Mouse (Mus musculus) hematopoietic stem cell, adult 5-6 weeks (primary cell): Measurements from ENCODE around the gene G6pc. TPM values are rescaled to one million over a fixed set of nuclear protein-coding genes. Genes with fewer than 3 reads are reported as not detected.
"Not testable (repeated sequence)": the region's sequence is repeated elsewhere in the genome, so short reads cannot be mapped to it uniquely, and the experiment has no call there.

ENCODE experiments used
- ATAC-seq, 2 experiments: fragments of 125-278 bp in 1 of 2; replicated peaks in 1 of 2; 2 replicates each; pipeline ENCODE4 v1.8.0; 2016 to 2017; ENCODE audit warnings: inconsistent platforms in 2 of 2, mild to moderate bottlenecking in 2 of 2, moderate number of reproducible peaks in 2 of 2, low read depth in 1 of 2, moderate TSS enrichment in 1 of 2; ENCODE audit not compliant: low FRiP score in 2 of 2, poor library complexity in 2 of 2, severe bottlenecking in 2 of 2, insufficient read depth in 1 of 2, low TSS enrichment in 1 of 2
- total RNA-seq: library from RNA; stranded (forward); fragments of 172-1452, 232-1000 nt; gene quantifications from 2 replicates; pipeline ENCODE4 v1.2.3, GENCODE M21; 2017

G6pc gene
- total RNA-seq, result not detected in 2 replicates

- ATAC-seq, result no peak
These were observed at the start of gene G6pc for GRCm38 (mm10) chr11:101367326-101367935. TSS of gene G6pc (plus strand) at chr11:101367561.

- ATAC-seq, result peak; percentile 57 to 78; a peak in 3 of 4 replicates
These were observed 43.8 kb upstream of the G6pc start for GRCm38 (mm10) chr11:101323609-101324008.

GRCm38 (mm10) chr11:101324763-101325162 lies 42.6 kb upstream of the G6pc start, which contains the start of gene Aoc2:
TSS of gene Aoc2 (plus strand) at chr11:101325063.
- no peak for ATAC-seq

GRCm38 (mm10) chr11:101325201-101325600 lies 42.2 kb upstream of the G6pc start:
- not testable (repeated sequence) for ATAC-seq

GRCm38 (mm10) chr11:101326147-101326546 lies 41.2 kb upstream of the G6pc start:
- no peak for ATAC-seq

- no peak for ATAC-seq
These were observed 40.0 kb upstream of the G6pc start for GRCm38 (mm10) chr11:101327311-101327710.

GRCm38 (mm10) chr11:101328941-101329635 lies 38.3 kb upstream of the G6pc start:
- ATAC-seq, result no peak

GRCm38 (mm10) chr11:101330371-101330924 lies 36.9 kb upstream of the G6pc start, which contains the start of gene Aoc3:
TSS of gene Aoc3 (plus strand) at chr11:101330605.
- no peak for ATAC-seq

GRCm38 (mm10) chr11:101330961-101331360 lies 36.4 kb upstream of the G6pc start:
- not testable (repeated sequence) for ATAC-seq

GRCm38 (mm10) chr11:101332537-101332936 lies 34.8 kb upstream of the G6pc start:
- no peak for ATAC-seq

GRCm38 (mm10) chr11:101334023-101334422 lies 33.3 kb upstream of the G6pc start:
- ATAC-seq, result no peak

- no peak for ATAC-seq
These were observed 32.8 kb upstream of the G6pc start for GRCm38 (mm10) chr11:101334516-101334915.

- ATAC-seq, result no peak
These were observed 31.7 kb upstream of the G6pc start for GRCm38 (mm10) chr11:101335685-101336084.

GRCm38 (mm10) chr11:101338123-101338760 lies 29.1 kb upstream of the G6pc start:
- peak; percentile 92 to 93 for ATAC-seq

- no peak for ATAC-seq
These were observed 20.1 kb upstream of the G6pc start for GRCm38 (mm10) chr11:101347083-101347775.

- no peak for ATAC-seq
These were observed 18.6 kb upstream of the G6pc start for GRCm38 (mm10) chr11:101348774-101349173.

GRCm38 (mm10) chr11:101349216-101349615 lies 18.1 kb upstream of the G6pc start:
- ATAC-seq, result no peak
